Mouse (Mus musculus): ENCODE results near the gene Ddx24. TPM values are rescaled to one million over a fixed set of nuclear protein-coding genes. Genes with fewer than 3 reads are reported as not detected.

Gene Ddx24
- total RNA-seq (2023), result 79.5 and 108 TPM in 2 replicates

GRCm38 (mm10) chr12:103425729-103426470 is at the start of gene Ddx24:
Gene Ddx24, minus strand, starts transcription at chr12:103425830.

GRCm38 (mm10) chr12:103457140-103457539 is 31.5 kb upstream of the Ddx24 start, which contains the start of gene Ifi27l2b:
Gene Ifi27l2b, minus strand, starts transcription at chr12:103457223.

GRCm38 (mm10) chr12:103443524-103443923 is 17.9 kb upstream of the Ddx24 start, which contains the start of gene Ifi27l2a:
Gene Ifi27l2a, minus strand, starts transcription at chr12:103443680.

DNA sequence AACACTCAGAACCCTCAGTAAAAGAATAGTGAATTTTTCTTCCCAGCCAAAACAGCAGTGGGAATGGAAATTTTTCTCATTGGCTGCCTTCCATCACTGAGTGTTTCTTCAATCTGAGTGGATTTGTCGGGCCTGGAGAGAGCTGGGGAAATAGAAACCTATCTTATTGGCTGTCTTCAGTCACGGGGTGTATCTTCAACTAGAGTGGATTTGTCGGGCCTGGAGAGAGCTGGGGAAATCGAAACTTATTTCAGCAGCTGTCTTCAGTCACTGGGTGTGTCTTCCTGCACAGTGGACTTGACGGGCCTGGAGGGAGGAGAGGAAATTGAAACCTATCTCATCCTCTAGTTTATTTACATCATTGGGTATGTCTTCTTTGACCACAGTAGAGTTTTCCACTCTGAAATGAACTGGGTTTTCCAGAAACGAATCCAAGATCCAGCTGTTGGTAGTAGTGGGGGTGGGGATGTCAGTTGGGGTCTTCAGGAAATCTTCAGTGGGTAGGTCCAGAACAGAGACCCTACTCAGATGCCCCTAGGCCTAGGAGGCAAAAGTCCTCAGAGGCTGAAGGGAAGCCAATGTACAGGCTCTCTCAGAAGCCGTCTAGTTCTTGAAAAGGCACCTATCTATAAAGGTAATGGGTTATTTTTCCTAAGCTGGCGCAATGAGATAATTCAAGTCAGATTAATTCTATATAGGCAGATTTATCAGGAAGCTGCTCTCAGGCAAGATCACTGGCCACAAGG is 8.5 kb upstream of the Ddx24 start, which contains the start of gene Ifi27:
Ifi27 (plus strand) TSS at position 226 of the 746 bp plus-strand sequence.

DNA sequence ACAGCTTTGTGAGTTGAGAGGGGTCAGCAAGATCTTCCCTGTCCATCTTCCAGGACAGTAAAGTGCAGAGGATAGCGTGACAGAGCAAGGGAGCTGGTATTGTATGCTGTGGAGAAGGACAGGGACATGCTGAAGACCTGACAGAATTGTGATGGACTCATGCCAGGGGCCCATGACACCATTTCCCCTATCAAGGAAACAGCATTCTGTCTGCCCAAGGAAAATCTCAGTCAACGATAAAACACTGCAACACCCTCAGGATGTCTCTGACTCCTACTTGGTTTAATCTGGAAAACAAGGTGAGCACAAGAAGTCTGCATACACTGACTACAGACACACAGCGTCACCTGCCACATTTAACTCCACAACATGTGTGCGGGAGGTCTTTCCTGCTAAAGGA is 17.9 kb downstream of the Ddx24 start, which contains the start of gene 9330161L09Rik:
9330161L09Rik (minus strand) TSS at position 101 of the 400 bp plus-strand sequence.

DNA sequence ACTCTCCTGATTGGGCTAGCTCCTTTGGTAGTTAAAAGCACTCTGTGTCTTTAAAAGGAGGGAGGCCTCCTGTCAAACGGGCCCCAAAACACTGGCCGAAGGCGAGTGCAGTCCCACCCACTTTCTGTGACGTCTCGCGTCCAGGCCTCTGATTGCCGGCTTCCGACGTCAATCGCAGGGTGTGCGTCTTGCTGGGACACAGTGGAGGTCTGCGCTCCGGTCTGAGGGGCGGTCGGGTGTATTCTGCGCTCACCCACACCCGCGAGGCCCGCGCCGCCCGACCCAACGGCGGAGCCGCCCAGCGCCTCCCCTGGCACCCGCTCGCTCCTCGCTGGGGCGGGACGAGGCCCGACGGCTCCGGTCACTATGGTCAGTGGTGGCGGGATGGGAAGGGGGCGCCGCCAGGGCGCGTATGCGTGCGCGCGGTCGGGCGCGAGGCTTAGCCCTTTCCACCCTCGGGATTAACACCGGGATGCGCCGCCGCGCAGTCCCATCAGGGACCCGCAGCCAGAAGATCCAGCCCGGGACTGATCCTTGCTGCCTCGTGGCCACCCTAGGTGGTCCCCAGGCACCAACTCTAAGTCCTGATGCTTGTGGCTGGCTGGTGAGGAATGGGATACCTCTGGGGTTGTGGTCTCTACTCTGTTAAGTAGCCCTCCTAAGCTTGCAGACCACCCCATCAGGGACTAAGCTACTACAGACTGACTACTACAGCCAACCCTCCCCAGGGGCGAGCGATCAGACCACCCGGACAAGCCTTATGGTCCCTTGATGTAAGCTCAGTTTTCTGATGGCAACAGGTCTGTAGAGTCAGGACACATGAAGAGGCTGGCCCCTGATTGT is 36.9 kb downstream of the Ddx24 start, which contains the start of gene Otub2:
Otub2 (plus strand) TSS at position 178 of the 843 bp plus-strand sequence.

Other genes starting within 250 kb of the Ddx24 start
- not detected in 2 replicates for gene Prima1, start 183.7 kb downstream of the Ddx24 start, total RNA-seq (2023)
- gene Fam181a, start 114.9 kb downstream of the Ddx24 start, total RNA-seq (2023), result not detected in 2 replicates
- gene Asb2, start 69.8 kb downstream of the Ddx24 start, total RNA-seq (2023), result 0.16 TPM in 1 of 2 replicates, not detected in the other
- 0.82 and 0.85 TPM in 2 replicates for gene Otub2, start 37.1 kb downstream of the Ddx24 start, total RNA-seq (2023)
- 4.9 and 5.0 TPM in 2 replicates for gene 9330161L09Rik, start 18.0 kb downstream of the Ddx24 start, total RNA-seq (2023)
- gene Ifi27, start 8.4 kb upstream of the Ddx24 start, total RNA-seq (2023), result 81.2 and 96.7 TPM in 2 replicates
- 51.4 and 140 TPM in 2 replicates for gene Ifi27l2a, start 17.9 kb upstream of the Ddx24 start, total RNA-seq (2023)
- gene Ifi27l2b, start 31.4 kb upstream of the Ddx24 start, total RNA-seq (2023), result not detected in 2 replicates
- gene Ppp4r4, start 106.5 kb upstream of the Ddx24 start, total RNA-seq (2023), result 0.44 TPM in 1 of 2 replicates, not detected in the other
- 0.13 TPM in 1 of 2 replicates, not detected in the other for gene Serpina10, start 205.6 kb upstream of the Ddx24 start, total RNA-seq (2023)
- gene Serpina6, start 231.4 kb upstream of the Ddx24 start, total RNA-seq (2023), result not detected in 2 replicates